Mouse (Mus musculus) A20 (cell line): ENCODE data around the gene Gria4.
"Not testable (repeated sequence)": the region's sequence is repeated elsewhere in the genome, so short reads cannot be mapped to it uniquely, and the experiment has no call there.

Experiments used
- DNase-seq: peaks from one replicate; pipeline ENCODE4 v3.0.0-alpha.2; 2011; ENCODE audit warnings: low read depth, low spot score

Gene Gria4

GRCm38 (mm10) chr9:4795544-4796288, at the start of gene Gria4:
TSS of gene Gria4 (minus strand) at chr9:4796234.
- DNase-seq: no peak

GRCm38 (mm10) chr9:4810941-4811340, 14.9 kb upstream of the Gria4 start:
- not testable (repeated sequence) for DNase-seq

DNA sequence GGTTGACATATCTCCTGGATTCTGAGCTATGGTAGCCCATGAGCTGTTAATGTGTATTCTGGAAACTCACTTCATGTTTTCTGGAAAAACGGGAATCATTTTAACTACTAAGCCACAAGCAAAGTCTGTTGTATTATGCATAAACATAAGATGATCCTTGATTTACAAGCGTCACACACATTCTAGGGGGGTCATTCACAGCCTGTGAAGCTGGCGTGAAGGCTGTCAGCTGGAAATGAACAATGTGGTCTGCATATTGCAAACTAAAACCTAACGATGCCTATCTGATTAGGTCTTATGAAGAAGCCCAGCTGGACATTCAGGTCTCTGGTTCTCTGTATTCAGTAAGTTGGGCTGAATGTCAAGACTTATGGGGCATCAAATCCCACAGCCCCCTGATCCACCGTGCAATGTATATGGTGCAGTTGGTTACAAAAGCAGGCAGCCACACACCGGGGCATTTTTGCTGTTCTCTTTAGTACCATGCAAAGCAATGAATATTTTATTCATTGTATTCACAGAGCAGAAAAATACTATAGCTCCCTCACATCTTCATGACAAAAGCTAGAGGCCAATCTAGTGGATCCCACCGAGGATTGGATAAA, 7.2 kb upstream of the Gria4 start:
- DNase-seq: no peak

GRCm38 (mm10) chr9:4797396-4797795, 1.4 kb upstream of the Gria4 start:
- DNase-seq: no peak

- DNase-seq: no peak
Measured at GRCm38 (mm10) chr9:4796289-4796645, 233 bp upstream of the Gria4 start.

DNA sequence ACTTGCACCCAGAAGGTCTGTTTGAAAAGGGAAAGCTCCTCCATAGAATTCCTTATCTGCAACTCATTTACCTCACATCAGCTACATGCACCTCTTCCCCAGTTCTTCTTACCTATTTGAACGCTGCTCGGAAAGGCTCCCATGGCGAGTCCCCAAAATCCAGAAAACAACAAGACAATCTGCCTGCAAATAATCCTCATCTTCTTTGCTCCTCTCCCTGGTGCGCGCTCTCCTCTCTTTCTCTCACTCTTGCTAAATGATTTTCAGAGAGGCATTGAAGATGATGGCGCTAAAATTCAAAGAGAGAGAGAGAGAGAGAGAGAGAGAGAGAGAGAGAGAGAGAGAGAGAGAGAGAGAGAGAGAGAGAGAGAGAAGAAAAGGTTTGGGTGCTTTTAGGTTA, 959 bp downstream of the Gria4 start:
- no peak for DNase-seq

DNA sequence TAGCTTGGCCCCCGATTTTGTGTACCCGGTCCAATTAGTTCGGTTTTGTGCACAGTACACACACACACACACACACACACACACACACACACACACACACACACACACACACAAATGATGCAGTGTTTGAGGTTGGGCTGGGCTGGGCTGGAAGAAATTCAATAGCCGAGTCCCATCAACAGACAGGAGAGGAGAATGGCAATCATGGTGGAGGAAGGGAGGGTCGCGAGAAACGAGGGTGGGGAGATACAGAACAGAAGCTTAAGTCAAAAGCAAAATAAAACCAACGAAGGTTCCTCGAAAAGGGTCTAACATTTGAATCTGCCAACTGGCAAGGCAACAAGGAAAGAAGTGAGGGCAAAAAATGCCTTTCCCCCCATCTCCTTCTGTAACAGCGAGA, 1.6 kb downstream of the Gria4 start:
- DNase-seq: no peak

DNA sequence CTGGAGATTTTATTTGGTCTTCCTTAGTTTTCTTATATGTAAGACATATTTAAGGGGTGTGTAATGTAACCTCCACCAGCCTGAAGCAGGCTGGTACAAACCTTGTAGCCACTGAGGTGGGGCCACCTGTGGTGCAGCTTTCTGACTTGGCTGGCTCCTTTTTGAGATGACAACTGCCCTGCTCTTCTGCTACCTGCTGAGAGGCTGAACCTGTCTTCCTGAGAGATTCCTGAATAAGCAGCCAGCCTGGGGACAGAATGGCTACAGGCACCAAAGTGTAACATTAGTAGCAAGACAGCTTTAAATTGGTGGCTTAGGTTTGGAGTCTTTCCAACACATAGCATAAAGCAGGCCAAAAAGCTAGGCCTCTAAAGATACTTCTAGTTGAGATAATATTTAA, 46.6 kb downstream of the Gria4 start:
- DNase-seq: not testable (repeated sequence)

DNA sequence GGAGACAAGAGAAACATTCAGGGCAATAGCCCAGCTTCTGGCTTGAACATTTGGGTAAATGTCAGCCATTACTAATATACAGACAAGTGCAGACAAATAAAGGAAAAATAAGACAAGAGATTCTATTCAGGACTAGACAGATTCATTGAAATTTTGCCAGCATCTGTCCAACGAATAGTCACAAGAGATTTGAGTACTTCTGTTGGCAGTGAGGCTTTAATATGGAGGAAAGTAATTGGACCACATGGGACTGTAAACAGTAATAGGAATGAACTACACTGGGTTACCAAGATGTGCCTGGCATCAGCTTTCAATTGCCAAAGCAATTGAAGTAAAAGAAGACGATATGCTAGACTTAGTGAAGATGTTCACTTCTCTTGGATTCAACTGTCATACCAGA, 81.9 kb downstream of the Gria4 start:
- DNase-seq: no peak

GRCm38 (mm10) chr9:4712367-4712766, 83.7 kb downstream of the Gria4 start:
- DNase-seq: no peak

DNA sequence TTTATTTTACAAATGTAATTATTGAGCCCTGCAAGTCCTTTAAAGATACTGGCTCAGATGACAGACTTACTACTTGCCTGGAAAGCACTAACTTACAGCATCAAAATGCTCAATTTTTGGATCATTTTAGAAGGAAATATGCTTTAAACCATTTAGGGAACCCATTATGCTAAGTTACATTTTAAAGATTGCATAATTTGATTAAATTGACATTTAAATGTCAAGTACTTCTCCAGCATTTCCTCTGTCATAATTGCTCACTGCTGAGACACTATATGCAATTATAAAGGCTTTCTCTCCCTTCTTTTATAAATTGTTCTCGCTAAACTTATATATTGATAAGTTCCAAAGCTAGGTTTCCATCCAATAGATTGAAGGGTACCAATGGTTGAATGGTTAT, 108.9 kb downstream of the Gria4 start:
- no peak for DNase-seq

DNA sequence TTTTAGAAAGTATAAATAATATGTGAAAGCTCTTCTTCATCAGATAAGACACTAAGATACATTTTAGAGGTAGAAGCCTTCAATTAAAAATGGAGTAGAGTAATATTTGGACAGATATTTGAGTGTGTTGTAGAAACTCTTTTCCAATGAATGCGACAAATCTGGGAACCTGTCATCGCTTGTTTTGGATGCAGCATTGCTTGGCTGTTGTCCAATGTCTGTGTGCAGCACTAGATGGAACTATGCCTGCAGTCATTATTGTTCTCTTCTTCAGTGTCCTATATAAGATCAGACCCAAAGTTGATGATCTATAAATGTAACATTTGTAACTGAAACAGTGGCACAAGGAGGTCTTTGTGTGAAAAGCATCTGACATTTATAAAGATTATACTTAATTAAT, 115.8 kb downstream of the Gria4 start:
- no peak for DNase-seq

GRCm38 (mm10) chr9:4679099-4679498, 116.9 kb downstream of the Gria4 start:
- DNase-seq: no peak

DNA sequence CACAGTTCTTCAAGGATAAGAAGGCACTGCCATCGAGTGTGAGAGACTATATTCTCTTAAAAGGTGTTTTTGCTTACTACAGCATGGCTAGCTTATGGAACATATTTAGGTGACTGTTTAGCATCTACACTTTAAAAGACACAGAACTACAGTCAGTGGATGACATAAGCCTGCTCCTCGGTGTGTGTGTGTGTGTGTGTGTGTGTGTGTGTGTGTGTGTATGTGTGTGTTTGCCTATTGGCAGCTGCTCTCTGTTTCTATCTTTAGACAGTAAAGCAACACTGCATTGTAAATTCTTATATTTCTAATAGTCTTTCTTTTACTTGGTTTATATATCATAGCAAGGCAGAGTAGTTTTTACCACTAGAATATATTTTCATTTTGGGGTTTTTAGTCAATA, 130.3 kb downstream of the Gria4 start:
- no peak for DNase-seq

DNA sequence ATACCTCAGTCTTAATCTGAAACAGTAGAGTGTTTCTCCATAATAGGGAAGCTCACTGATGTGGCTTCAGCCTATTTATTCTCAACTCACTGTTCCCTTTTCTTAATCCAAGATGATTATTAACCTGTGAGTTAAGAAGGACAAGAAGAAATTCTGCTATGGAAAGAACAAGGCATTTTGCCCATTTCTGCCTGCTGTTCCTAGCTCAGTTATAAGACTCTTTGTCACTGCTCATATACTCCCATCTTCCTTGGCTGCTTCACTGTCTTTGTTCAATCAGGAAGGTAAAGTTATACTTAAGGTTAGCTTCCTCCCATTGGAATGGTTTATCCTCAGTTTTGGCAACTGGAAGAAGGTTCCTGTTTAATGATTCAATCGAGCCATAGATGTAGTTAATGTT, 133.6 kb downstream of the Gria4 start:
- no peak for DNase-seq

- no peak for DNase-seq
Measured at GRCm38 (mm10) chr9:4658951-4659350, 137.1 kb downstream of the Gria4 start.

- DNase-seq: no peak
Measured at GRCm38 (mm10) chr9:4654333-4654732, 141.7 kb downstream of the Gria4 start.

DNA sequence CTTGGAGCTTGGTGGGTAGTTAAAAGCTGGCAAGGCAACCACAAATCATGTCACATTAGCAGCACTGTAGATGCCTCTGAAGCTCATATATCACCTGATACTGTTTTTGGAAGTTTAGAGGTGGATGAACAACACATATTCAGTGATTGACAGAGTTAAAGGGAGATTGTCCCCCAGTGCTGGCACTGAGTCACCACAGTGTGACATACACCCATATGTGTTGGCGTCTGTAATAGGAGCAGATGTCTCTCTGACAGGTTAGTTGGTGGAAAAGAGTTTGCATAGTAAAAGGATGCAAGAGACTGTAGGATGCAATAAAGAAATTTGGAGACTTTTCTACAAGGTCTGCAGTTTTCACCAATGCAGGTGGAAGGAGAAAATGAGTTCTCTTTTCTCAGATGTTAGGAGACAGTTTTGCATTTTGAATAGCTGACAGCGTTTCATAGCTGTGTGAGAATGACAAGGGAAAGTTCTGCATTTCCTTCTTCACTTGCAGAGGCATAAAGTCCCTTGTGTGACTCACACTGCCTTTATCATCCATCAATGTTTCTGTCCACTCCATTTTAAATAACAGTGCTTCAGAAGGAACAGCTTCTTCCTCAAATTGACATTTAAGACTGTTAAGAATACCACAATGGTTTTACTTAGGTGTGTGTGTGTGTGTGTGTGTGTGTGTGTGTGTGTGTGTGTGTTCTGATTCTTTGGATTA, 156.7 kb downstream of the Gria4 start:
- DNase-seq: no peak

GRCm38 (mm10) chr9:4631910-4632309, 164.1 kb downstream of the Gria4 start:
- DNase-seq: no peak

DNA sequence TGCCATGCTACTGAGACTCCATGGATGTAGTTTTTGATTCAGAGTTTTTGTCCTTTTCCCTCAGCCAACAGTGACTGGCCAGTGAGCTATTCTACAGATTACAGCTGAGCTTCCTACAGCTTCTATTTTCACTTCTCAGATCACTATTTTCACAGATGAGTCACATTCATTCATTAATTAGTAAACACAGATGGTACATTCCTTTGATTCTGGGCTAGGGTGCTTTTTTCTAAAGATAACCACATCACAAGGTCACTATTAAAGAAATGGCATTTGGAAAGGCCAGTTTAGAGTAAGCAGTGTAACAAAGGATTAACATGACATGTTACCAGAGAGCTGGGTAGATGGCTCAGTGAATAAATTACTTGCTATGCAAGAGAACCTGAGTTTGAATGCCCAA, 180.7 kb downstream of the Gria4 start:
- DNase-seq: no peak

DNA sequence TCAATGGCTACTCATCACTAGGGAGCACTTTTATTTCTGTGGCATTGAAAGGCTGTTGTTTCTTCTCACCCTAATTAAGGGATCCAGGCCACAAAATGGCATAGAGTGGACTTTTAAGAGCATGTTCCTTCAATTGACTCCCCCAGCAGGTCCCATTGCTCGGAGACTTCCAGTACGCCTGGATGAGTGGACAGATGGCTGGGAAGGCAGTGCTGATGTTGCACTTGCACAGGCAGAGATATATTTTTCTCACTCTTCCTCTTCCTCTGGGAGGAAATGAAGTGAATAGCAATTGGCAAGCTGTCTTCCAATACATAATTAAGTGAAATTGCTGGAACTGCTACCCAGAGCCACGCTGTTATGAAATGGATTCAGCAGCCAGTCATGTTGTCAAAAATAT, 190.7 kb downstream of the Gria4 start:
- no peak for DNase-seq

DNA sequence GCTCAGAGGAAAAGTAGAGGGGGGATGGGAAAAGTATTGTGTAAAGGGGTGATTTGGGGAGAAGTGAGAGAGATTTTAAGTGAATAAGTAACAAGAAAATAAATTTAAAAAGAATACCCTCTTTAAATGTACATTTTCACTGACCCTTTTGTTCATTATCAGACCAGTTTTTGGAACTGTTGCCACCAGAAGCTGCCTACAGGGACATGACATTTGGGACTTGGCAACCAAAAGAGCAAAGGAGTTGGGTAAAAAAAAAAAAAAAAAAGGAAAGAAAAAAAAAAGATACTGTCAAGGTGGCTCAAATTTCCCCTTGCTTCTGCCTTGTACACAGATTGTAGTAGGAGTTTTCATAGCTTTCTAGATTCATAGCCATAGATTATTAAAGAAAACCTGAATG, 191.8 kb downstream of the Gria4 start:
- DNase-seq: no peak

DNA sequence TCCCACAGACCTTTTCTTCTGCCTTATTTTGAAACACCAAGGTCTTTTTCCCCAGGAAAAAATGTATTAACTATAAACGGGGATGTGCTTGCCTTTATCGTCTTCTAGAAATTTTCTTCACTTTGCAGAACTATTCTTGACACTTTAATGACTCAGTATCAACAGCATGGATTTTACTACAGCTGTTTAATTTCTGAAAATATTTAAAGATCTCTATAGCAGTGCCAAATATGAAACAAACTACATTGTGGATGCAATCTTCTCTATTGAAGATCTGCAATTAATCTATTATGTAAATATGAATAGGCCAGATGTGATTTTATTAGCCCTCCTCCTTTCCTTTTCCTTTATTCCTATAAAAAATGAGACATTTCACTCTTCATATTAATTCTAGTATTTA, 194.2 kb downstream of the Gria4 start:
- DNase-seq: no peak
